Mouse (Mus musculus) limb, embryonic 10.5 days (tissue): ENCODE data around the gene Cdc27. TPM values are rescaled to one million over a fixed set of nuclear protein-coding genes. Genes with fewer than 3 reads are reported as not detected.

Experiments used
- DNase-seq: peaks from one replicate; pipeline ENCODE4 v3.0.0-alpha.2; 2017; ENCODE audit warnings: low spot score
- H3K27ac ChIP-seq: fragments of 300-500 bp; sonication (generic); 2 replicates; pipeline ENCODE4 v1.5.1; 2016; ENCODE audit warnings: mild to moderate bottlenecking
- H3K27me3 ChIP-seq: fragments of 300-500 bp; sonication (generic); 2 replicates; pipeline ENCODE4 v1.6.1; 2016; ENCODE audit warnings: low read depth, mild to moderate bottlenecking; ENCODE audit not compliant: poor library complexity, severe bottlenecking
- H3K36me3 ChIP-seq: fragments of 300-500 bp; sonication (generic); 2 replicates; pipeline ENCODE4 v1.6.1; 2016; ENCODE audit warnings: mild to moderate bottlenecking, moderate library complexity
- H3K4me1 ChIP-seq: fragments of 300-500 bp; sonication (generic); 2 replicates; pipeline ENCODE4 v1.6.1; 2016
- H3K4me3 ChIP-seq: fragments of 300-500 bp; sonication (generic); 2 replicates; pipeline ENCODE4 v1.5.1; 2016; ENCODE audit warnings: mild to moderate bottlenecking, moderate library complexity
- H3K9me3 ChIP-seq: fragments of 300-500 bp; sonication (generic); replicated peaks from 2 replicates; pipeline ENCODE4 v1.6.1; 2016; ENCODE audit warnings: mild to moderate bottlenecking
- WGBS: fragments of 180-500 bp; shearing (Covaris S2); methylation state at CpG from one replicate; pipeline ENCODE4 v1.1.7; 2016; 5-methylcytosine and 5-hydroxymethylcytosine counted together
- polyA plus RNA-seq: library from polyadenylated mRNA; unstranded; fragments of >200 nt; fragmentation: Nextera tagmentation; extraction: Ambion mirVana; gene quantifications from 2 replicates; pipeline ENCODE4 v1.2.1, GENCODE M21; 2016

Cdc27 gene
- polyA plus RNA-seq, 1 experiment from 2014 or later: 60.4 TPM

DNA sequence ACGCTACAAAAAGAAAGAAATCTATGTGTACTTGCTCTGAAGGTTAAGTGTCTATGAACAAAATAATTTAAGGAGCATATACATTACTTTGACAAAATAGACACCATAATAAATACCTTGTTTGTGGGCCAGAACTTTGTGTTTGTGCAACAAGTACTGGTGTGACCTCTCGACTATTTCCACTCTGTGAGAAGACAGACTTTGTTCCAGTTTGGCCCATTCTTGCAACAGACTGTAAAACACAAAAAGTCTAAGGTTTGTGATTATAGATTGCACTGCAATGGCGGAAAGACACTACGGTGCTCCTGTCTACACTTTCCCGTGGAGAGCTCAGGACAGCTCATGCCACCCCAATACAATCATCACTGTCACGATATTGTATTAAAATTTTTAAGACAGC lies 24.5 kb downstream of the Cdc27 start:
- WGBS: 95% methylated on average over 6 of the region's 6 CpGs
- H3K36me3 ChIP-seq: peaks cover 99% of the 10 kb centered on the region
- DNase-seq: no peak
- no peaks in the 10 kb centered on the region for H3K27me3 ChIP-seq
- no peak overlapping the region for H3K27ac ChIP-seq
- no peaks in the 10 kb centered on the region for H3K9me3 ChIP-seq
- no peaks in the 10 kb centered on the region for H3K4me1 ChIP-seq
- no peak overlapping the region for H3K4me3 ChIP-seq

DNA sequence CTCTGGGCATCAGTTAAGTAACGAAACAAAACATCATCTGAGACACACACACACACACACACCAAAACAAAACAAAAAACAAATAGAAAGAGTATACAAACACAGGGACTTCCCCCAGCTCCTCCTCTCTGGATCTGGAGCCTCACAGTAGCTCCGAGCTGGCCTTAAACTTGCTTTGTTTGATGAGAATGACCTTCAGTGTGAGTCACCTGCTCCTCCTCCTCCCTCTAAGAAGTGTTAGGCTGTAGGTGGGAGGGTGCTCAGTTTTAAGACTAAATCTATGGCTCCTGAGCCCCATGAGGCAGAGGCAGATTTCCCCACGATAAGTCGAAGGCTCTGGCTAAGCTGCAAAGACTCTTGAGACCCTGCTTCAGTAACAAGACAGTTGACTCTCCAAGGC lies 38.0 kb downstream of the Cdc27 start:
- Histone ChIP-seq H3K4me1 (no peaks in the 10 kb centered on the region), H3K4me3 (no peak overlapping the region), H3K9me3 (no peaks in the 10 kb centered on the region), H3K36me3 (peaks cover 100% of the 10 kb centered on the region), H3K27ac (no peak overlapping the region), H3K27me3 (no peaks in the 10 kb centered on the region)
- WGBS: 91% methylated on average over 4 of the region's 4 CpGs
- no peak for DNase-seq

DNA sequence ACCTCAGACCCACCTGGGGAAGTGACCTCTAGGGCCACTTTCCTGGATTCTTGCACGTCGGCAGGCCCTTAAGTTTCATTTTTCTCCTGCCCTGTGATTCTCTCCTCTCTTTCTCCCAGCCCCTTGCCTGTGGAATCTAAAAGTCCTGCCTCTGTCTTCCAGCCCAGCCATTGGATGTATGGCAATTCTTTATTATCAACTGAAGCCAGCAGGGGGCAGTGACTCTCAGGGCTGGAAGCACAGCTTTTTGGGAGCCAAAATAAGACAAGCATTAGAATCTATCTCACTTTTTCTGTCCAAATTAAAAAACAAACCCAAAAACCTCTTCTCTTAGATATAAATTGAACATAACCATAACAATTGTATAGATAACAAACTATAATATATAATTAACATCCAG lies 39.8 kb downstream of the Cdc27 start:
- peaks cover 100% of the 10 kb centered on the region for H3K36me3 ChIP-seq
- H3K4me3 ChIP-seq: no peak overlapping the region
- WGBS: 90% methylated on average over 2 of the region's 2 CpGs
- no peak overlapping the region for H3K27ac ChIP-seq
- no peaks in the 10 kb centered on the region for H3K4me1 ChIP-seq
- no peaks in the 10 kb centered on the region for H3K27me3 ChIP-seq
- H3K9me3 ChIP-seq: no peaks in the 10 kb centered on the region
- no peak for DNase-seq

DNA sequence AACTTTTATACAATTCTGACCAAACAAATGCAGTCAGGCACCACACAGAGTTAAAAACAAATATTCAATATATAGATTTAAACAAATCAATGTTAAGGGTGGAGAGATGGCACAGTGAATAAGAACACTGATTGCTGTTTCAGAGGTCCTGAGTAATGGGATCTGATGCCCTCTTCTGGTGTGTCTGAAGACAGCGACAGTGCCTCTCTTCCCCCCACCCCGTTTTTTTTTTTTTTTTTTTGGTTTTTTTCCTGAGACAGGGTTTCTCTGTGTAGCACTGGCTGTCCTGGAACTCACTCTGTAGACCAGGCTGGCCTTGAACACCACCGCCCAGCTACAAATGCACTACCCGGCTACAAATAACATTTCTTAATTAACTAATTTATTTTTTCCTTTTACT lies 42.0 kb downstream of the Cdc27 start:
- DNase-seq: no peak
- no peaks in the 10 kb centered on the region for H3K4me1 ChIP-seq
- 88% methylated on average over 4 of the region's 4 CpGs for WGBS
- H3K9me3 ChIP-seq: no peaks in the 10 kb centered on the region
- no peaks in the 10 kb centered on the region for H3K27me3 ChIP-seq
- peaks cover 98% of the 10 kb centered on the region for H3K36me3 ChIP-seq
- no peak overlapping the region for H3K4me3 ChIP-seq
- H3K27ac ChIP-seq: no peak overlapping the region

DNA sequence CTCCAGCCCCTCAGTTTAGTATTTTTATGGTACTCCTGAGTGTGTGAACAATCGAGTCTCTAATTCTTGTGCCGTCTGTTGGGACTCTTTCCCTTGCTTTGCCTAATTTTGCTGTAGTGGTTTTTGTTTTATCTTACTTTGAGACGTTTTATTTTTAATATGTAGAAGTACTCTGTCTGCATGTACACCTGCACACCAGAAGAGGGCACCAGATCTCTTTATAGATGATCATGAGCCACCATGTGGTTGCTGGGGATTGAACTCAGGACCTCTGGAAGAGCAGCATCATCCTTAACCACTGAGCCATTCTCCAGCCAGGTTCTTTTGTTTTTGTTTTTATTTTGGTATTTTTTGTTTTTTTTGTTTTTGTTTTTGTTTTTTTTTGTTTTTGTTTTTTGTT lies 62.1 kb downstream of the Cdc27 start:
- WGBS: 85% methylated on average over 3 of the region's 3 CpGs
- H3K9me3 ChIP-seq: no peaks in the 10 kb centered on the region
- no peaks in the 10 kb centered on the region for H3K4me1 ChIP-seq
- no peak overlapping the region for H3K27ac ChIP-seq
- H3K36me3 ChIP-seq: no peaks in the 10 kb centered on the region
- H3K27me3 ChIP-seq: no peaks in the 10 kb centered on the region
- DNase-seq: no peak
- no peak overlapping the region for H3K4me3 ChIP-seq

DNA sequence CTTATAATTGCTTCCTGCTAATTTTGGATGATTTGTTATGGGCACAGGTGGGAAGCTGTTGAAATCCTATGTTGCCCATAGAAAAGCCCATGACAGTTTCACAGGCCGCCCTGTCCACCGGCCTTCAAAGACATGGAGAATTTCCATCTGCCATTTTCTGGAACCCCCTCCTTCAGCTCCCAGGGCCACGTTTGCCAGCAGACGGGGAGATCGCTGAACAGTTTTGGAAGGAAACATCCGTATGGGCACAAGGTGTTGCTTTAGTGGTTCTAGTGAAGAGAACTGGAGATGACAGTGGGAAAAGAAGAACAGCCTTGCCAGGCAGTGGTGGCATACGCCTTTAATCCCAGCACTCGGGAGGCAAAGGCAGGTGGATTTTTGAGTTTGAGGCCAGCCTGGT lies 68.4 kb downstream of the Cdc27 start:
- no peaks in the 10 kb centered on the region for H3K4me1 ChIP-seq
- 87% methylated on average over 8 of the region's 8 CpGs for WGBS
- DNase-seq: no peak
- H3K4me3 ChIP-seq: no peak overlapping the region
- H3K9me3 ChIP-seq: no peaks in the 10 kb centered on the region
- no peaks in the 10 kb centered on the region for H3K36me3 ChIP-seq
- H3K27me3 ChIP-seq: no peaks in the 10 kb centered on the region
- H3K27ac ChIP-seq: no peak overlapping the region

DNA sequence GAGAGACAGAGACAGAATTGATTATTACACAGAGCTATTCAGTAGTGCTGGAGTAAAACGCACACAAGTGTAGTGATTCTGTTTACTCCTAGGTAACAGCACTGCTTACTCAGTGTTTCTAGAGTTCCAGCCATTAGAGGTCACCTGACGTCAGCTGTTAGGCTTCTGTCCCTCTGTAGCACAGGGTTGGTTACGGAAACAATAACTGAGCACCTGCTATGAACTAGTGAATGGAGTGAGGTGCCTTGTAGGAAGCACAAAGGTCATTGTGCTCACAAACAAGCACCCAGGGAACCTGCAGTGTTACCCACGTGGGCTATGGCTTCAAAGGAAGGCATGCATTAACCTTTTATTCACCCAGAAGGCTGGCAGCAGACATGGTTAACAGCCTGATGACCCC lies 70.9 kb downstream of the Cdc27 start:
- WGBS: 68% methylated on average over 4 of the region's 4 CpGs
- DNase-seq: no peak
- H3K4me3 ChIP-seq: no peak overlapping the region
- no peaks in the 10 kb centered on the region for H3K9me3 ChIP-seq
- no peaks in the 10 kb centered on the region for H3K4me1 ChIP-seq
- H3K27ac ChIP-seq: no peak overlapping the region
- H3K36me3 ChIP-seq: no peaks in the 10 kb centered on the region
- no peaks in the 10 kb centered on the region for H3K27me3 ChIP-seq

- H3K4me3 ChIP-seq: peak overlapping the region; percentile 100
- no peaks in the 10 kb centered on the region for H3K9me3 ChIP-seq
- H3K4me1 ChIP-seq: peaks cover 18% of the 10 kb centered on the region
- WGBS: 3% methylated on average over 19 of the region's 19 CpGs
- peaks cover 22% of the 10 kb centered on the region for H3K36me3 ChIP-seq
- no peaks in the 10 kb centered on the region for H3K27me3 ChIP-seq
- DNase-seq: peak; percentile 95
- peak overlapping the region; percentile 98 for H3K27ac ChIP-seq
These were observed 81.0 kb downstream of the Cdc27 start for GRCm38 (mm10) chr11:104469371-104469835.

- peak within 1 kb of the TSS; percentile 100 for H3K4me3 ChIP-seq
- H3K4me1 ChIP-seq: peaks cover 18% of the 10 kb centered on the region
- peak; percentile 74 for DNase-seq
- no peaks in the 10 kb centered on the region for H3K27me3 ChIP-seq
- H3K27ac ChIP-seq: peak within 1 kb of the TSS; percentile 98
- H3K9me3 ChIP-seq: no peaks in the 10 kb centered on the region
- peaks cover 28% of the 10 kb centered on the region for H3K36me3 ChIP-seq
- WGBS: 1% methylated on average over 68 of the region's 69 CpGs
These were observed 81.6 kb downstream of the Cdc27 start, which contains the start of gene Kansl1 for GRCm38 (mm10) chr11:104468751-104469268. Kansl1 (minus strand) TSS chr11:104468861.

- Histone ChIP-seq H3K4me1 (peaks cover 18% of the 10 kb centered on the region), H3K9me3 (no peaks in the 10 kb centered on the region), H3K27me3 (no peaks in the 10 kb centered on the region), H3K4me3 (no peak overlapping the region), H3K27ac (no peak overlapping the region), H3K36me3 (peaks cover 38% of the 10 kb centered on the region)
- WGBS: 91% methylated on average over 5 of the region's 5 CpGs
- no peak for DNase-seq
These were observed 82.7 kb downstream of the Cdc27 start for GRCm38 (mm10) chr11:104467698-104468097.

- H3K9me3 ChIP-seq: no peaks in the 10 kb centered on the region
- H3K27me3 ChIP-seq: no peaks in the 10 kb centered on the region
- H3K4me3 ChIP-seq: no peak overlapping the region
- peak; percentile 36 for DNase-seq
- H3K36me3 ChIP-seq: peaks cover 59% of the 10 kb centered on the region
- H3K4me1 ChIP-seq: no peaks in the 10 kb centered on the region
- no peak overlapping the region for H3K27ac ChIP-seq
These were observed 88.9 kb downstream of the Cdc27 start for GRCm38 (mm10) chr11:104461551-104461950.

DNA sequence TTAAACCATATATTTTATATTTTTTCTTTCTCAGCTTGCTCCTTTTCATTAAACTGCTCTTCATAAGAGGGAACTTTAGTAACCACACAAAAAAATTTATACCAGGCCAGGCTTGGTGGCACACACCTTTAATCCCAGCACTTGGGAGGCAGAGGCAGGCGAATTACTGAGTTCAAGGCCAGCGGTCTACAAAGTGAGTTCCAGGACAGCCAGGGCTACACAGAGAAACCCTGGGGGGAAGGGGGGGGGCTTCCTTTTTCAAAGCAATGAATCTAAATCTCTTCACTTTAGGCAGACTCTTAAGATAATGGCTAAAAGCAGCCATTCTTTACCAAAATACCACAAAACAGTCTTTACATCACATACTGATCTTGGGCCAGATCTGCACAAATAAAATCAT lies 90.7 kb downstream of the Cdc27 start:
- H3K4me3 ChIP-seq: no peak overlapping the region
- H3K4me1 ChIP-seq: no peaks in the 10 kb centered on the region
- no peak overlapping the region for H3K27ac ChIP-seq
- DNase-seq: no peak
- H3K36me3 ChIP-seq: peaks cover 53% of the 10 kb centered on the region
- no peaks in the 10 kb centered on the region for H3K9me3 ChIP-seq
- H3K27me3 ChIP-seq: no peaks in the 10 kb centered on the region
- 94% methylated on average over 2 of the region's 2 CpGs for WGBS

DNA sequence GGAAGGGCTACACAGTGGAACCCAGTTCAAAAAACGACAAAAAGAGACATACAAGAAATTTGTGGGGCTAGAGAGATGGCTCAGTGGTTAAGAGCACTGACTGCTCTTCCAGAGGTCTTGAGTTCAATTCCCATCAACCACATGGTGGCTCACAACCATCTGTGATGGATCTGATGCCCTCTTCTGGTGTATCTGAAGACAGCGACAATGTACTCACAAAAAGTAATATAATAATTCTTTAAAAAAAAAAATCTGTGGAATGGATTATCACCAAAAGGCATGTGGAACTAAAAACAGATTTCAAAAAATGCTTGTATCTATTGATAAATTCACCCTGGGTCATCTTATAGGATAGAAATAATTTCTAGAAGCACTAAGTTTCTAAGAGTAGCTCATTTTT lies 91.9 kb downstream of the Cdc27 start:
- DNase-seq: no peak
- Histone ChIP-seq H3K27me3 (no peaks in the 10 kb centered on the region), H3K36me3 (peaks cover 46% of the 10 kb centered on the region), H3K27ac (no peak overlapping the region), H3K9me3 (no peaks in the 10 kb centered on the region), H3K4me3 (no peak overlapping the region), H3K4me1 (no peaks in the 10 kb centered on the region)
- WGBS: 79% methylated on average over 2 of the region's 2 CpGs
